ENCODE assay signal across 22 mouse cellular contexts in genomic region chr4:45481431-45481830, GRCm38 (mm10). TPM values are rescaled to one million over a fixed set of nuclear protein-coding genes. Genes with fewer than 3 reads are reported as not detected.
DNase-seq lines count a peak whose midpoint lies in the region; ATAC-seq and TF ChIP-seq lines count a peak whose summit lies in the region.
"Had no signal": no experiment of that assay in that cellular context is flagged by ENCODE, and none has a peak within 500 bp of the region (broad histone marks: within the 10 kb centered on the region; RNA-seq: fewer than 3 reads in every experiment).

No protein-coding gene starts in this region.

- no peaks in the 10 kb centered on the region for H3K36me3 ChIP-seq in heart, embryonic 11.5 days (ENCODE audit: control insufficient read depth, insufficient read depth, low read length)
- H3K36me3 ChIP-seq in ES-E14 (ENCODE audit: control insufficient read depth, insufficient read depth, low read length, poor library complexity, severe bottlenecking) = peaks cover 7% of the 10 kb centered on the region; the same call in 1 of the 2 replicates
- peaks cover 12% of the 10 kb centered on the region for H3K36me3 ChIP-seq in embryonic facial prominence, embryonic 10.5 days (replicated peaks)
- H3K36me3 ChIP-seq in liver, embryonic 14.5 days (replicated peaks; ENCODE audit: control insufficient read depth, insufficient read depth, low read depth) = no peaks in the 10 kb centered on the region; the same call in 1 of the 2 replicates
- H3K36me3 ChIP-seq: hindbrain, embryonic 12.5 days; neural tube, embryonic 15.5 days had no signal

- TF ChIP-seq CTCF in liver, embryonic 14.5 days (IDR thresholded peaks at IDR 0.05; ENCODE audit: low read depth) = no peak

- 75% methylated on average over 5 of the region's 5 CpGs for WGBS in heart, embryonic 11.5 days (ENCODE audit: insufficient replicate concordance)
- WGBS in embryonic facial prominence, embryonic 10.5 days = 88% methylated on average over 5 of the region's 5 CpGs
- WGBS in liver, embryonic 14.5 days (ENCODE audit: insufficient replicate concordance) = 56% methylated on average over 5 of the region's 5 CpGs

- H3K4me2 ChIP-seq in heart, embryonic 11.5 days = no peak overlapping the region
- H3K4me2 ChIP-seq in liver, embryonic 14.5 days (ENCODE audit: low read depth) = peak overlapping the region; percentile 25
- H3K4me2 ChIP-seq: hindbrain, embryonic 12.5 days; lung, embryonic 14.5 days; neural tube, embryonic 15.5 days had no signal

- DNase-seq in heart, adult 11 months = no peak
- no peak for DNase-seq in ES-E14 (ENCODE audit: low read depth, low spot score)
- DNase-seq in embryonic facial prominence, embryonic 10.5 days (ENCODE audit: low spot score) = no peak
- DNase-seq in liver, embryonic 14.5 days (ENCODE audit: low read depth in 3 of 3, low spot score in 3 of 3) = peak; percentile 60 to 66 (median 61)
- DNase-seq in cerebellum, adult 9-10 months = no peak
- no peak for DNase-seq in MN1 (ENCODE audit: low spot score)
- DNase-seq: adrenal gland, adult 2 months; cerebellum, adult 11 months; gastrocnemius, postnatal 14 days; kidney, adult 9 months; kidney, postnatal 36 days; lung, embryonic 14.5 days; lung, postnatal 36 days; spleen, adult 18-20 months; thymus, postnatal 36 days had no signal

- no peak for ATAC-seq in heart, embryonic 11.5 days (replicated peaks; ENCODE audit: insufficient number of reproducible peaks, low FRiP score, low TSS enrichment)
- no peak for ATAC-seq in liver, embryonic 14.5 days (ENCODE audit: insufficient read depth)
- ATAC-seq: forebrain, embryonic 14.5 days; midbrain, embryonic 16.5 days had no signal

- TF ChIP-seq EP300 in liver, embryonic 14.5 days (IDR thresholded peaks at IDR 0.05; ENCODE audit: low read depth) = no peak

- H3K4me1 ChIP-seq in heart, embryonic 11.5 days (ENCODE audit: control insufficient read depth, insufficient read depth, low read length) = peaks cover 88% of the 10 kb centered on the region
- H3K4me1 ChIP-seq in ES-E14 (ENCODE audit: control insufficient read depth in 2 of 2, insufficient read depth in 2 of 2, low read length in 2 of 2, poor library complexity in 1 of 2) = peaks cover 10 to 31% of the 10 kb centered on the region in 2 experiments; a peak in 3 of 4 replicates
- peaks cover 94% of the 10 kb centered on the region for H3K4me1 ChIP-seq in embryonic facial prominence, embryonic 10.5 days
- H3K4me1 ChIP-seq in liver, embryonic 14.5 days (replicated peaks; ENCODE audit: control insufficient read depth in 2 of 2, insufficient read depth in 2 of 2, low read length in 1 of 2) = peaks cover 64 to 66% of the 10 kb centered on the region in 2 experiments

- H3K27ac ChIP-seq in heart, embryonic 11.5 days (ENCODE audit: low read depth, low read length) = peak overlapping the region; percentile 29; the same call in 1 of the 2 replicates
- H3K27ac ChIP-seq in ES-E14 (ENCODE audit: insufficient read depth, low read depth, low read length, poor library complexity, severe bottlenecking) = no peak overlapping the region
- peak overlapping the region; percentile 19 for H3K27ac ChIP-seq in embryonic facial prominence, embryonic 10.5 days (replicated peaks)
- H3K27ac ChIP-seq in liver, embryonic 14.5 days = peak overlapping the region; percentile 99
- H3K27ac ChIP-seq: hindbrain, embryonic 12.5 days; left cerebral cortex, adult 2 months; neural tube, embryonic 15.5 days had no signal

- 0 out of 2 replicates have a peak overlapping the region, but pooled peaks have one; percentile 10 for H3K9ac ChIP-seq in heart, embryonic 11.5 days (ENCODE audit: low read depth, low read length)
- H3K9ac ChIP-seq in ES-E14 (ENCODE audit: insufficient read depth, low read depth, low read length, poor library complexity, severe bottlenecking) = no peak overlapping the region
- peak overlapping the region; percentile 15; the same call in 1 of the 2 replicates for H3K9ac ChIP-seq in liver, embryonic 14.5 days (replicated peaks)
- H3K9ac ChIP-seq: hindbrain, embryonic 12.5 days; lung, embryonic 14.5 days; neural tube, embryonic 15.5 days had no signal

- no peaks in the 10 kb centered on the region for H3K27me3 ChIP-seq in heart, embryonic 11.5 days (ENCODE audit: control insufficient read depth, insufficient read depth, low read length)
- no peaks in the 10 kb centered on the region for H3K27me3 ChIP-seq in embryonic facial prominence, embryonic 10.5 days (replicated peaks; ENCODE audit: low read depth, poor library complexity, severe bottlenecking)
- H3K27me3 ChIP-seq in liver, embryonic 14.5 days (ENCODE audit: control insufficient read depth, insufficient read depth, low read length) = no peaks in the 10 kb centered on the region
- H3K27me3 ChIP-seq: CH12.LX; neural tube, embryonic 15.5 days had no signal

- in situ Hi-C loops in ES-E14 (cut with MboI; ENCODE audit: low sequenced_read_pairs in 2 of 2, unreplicated experiment in 2 of 2) = no loop called here

- no peaks in the 10 kb centered on the region for H3K9me3 ChIP-seq in heart, embryonic 11.5 days (replicated peaks; ENCODE audit: control insufficient read depth, low read length)
- no peaks in the 10 kb centered on the region for H3K9me3 ChIP-seq in ES-E14 (ENCODE audit: control insufficient read depth, insufficient read depth, low read depth, low read length)
- no peaks in the 10 kb centered on the region for H3K9me3 ChIP-seq in embryonic facial prominence, embryonic 10.5 days
- no peaks in the 10 kb centered on the region for H3K9me3 ChIP-seq in liver, embryonic 14.5 days (ENCODE audit: control insufficient read depth, low read length)
- H3K9me3 ChIP-seq: hindbrain, embryonic 12.5 days; neural tube, embryonic 15.5 days had no signal

- no peak overlapping the region for H3K4me3 ChIP-seq in heart, embryonic 11.5 days (ENCODE audit: low read depth, low read length)
- H3K4me3 ChIP-seq in ES-E14 (ENCODE audit: insufficient read depth in 1 of 2, low read depth in 1 of 2, low read length in 2 of 2, poor library complexity in 1 of 2, severe bottlenecking in 1 of 2) = no peak overlapping the region
- no peak overlapping the region for H3K4me3 ChIP-seq in embryonic facial prominence, embryonic 10.5 days
- no peak overlapping the region for H3K4me3 ChIP-seq in liver, embryonic 14.5 days (ENCODE audit: insufficient read depth in 1 of 2, low read depth in 2 of 2, low read length in 2 of 2)
- H3K4me3 ChIP-seq: hindbrain, embryonic 12.5 days; left cerebral cortex, adult 2 months; neural tube, embryonic 15.5 days had no signal

TF ChIP-seq in ES-E14, 5 proteins besides CTCF, POLR2A, EP300 and RAD21:
- TF ChIP-seq ZC3H11A (IDR thresholded peaks at IDR 0.05; ENCODE audit: borderline replicate concordance, low read depth, low read length) (no peak), MAFK (IDR thresholded peaks at IDR 0.05; ENCODE audit: insufficient read depth, low read depth, low read length) (peak; percentile 35; the same call in 1 of the 2 replicates), CHD2 (IDR thresholded peaks at IDR 0.05; ENCODE audit: low read depth, low read length) (no peak)
TF ChIP-seq in ES-E14: peak in this region for 1.

RNA-seq across cellular contexts. Expression of gene Shb, which starts 50.8 kb away (rescaled TPM):
- 9.2 and 11.1 TPM in 2 replicates for polyA plus RNA-seq in heart, embryonic 11.5 days (2014; fragmentation: Nextera tagmentation; extraction: Ambion mirVana)
- total RNA-seq in ES-E14 (2012; rRNA removed) = 15.0 and 15.9 TPM in 2 replicates
- polyA plus RNA-seq in embryonic facial prominence, embryonic 10.5 days (2016; fragmentation: Nextera tagmentation; extraction: Ambion mirVana) = 3.9 and 4.9 TPM in 2 replicates
- polyA plus RNA-seq in liver, embryonic 14.5 days (2012; rRNA removed) = 6.7 and 8.8 TPM in 2 replicates
- polyA plus RNA-seq in liver, embryonic 14.5 days (2014; fragmentation: Nextera tagmentation; extraction: Ambion mirVana) = 5.0 and 6.6 TPM in 2 replicates

Comparison
In these comparisons a context has a peak if more than half of its experiments do, and no peak if none do; other contexts are left out.
1. DNase-seq: peak in liver, embryonic 14.5 days (3 of 3); none in heart, adult 11 months (single experiment), ES-E14 (single experiment), embryonic facial prominence, embryonic 10.5 days (single experiment), cerebellum, adult 9-10 months (single experiment) and MN1 (single experiment).